Comparison of ENCODE assay signal across 9 mouse cellular contexts in the genomic region with DNA sequence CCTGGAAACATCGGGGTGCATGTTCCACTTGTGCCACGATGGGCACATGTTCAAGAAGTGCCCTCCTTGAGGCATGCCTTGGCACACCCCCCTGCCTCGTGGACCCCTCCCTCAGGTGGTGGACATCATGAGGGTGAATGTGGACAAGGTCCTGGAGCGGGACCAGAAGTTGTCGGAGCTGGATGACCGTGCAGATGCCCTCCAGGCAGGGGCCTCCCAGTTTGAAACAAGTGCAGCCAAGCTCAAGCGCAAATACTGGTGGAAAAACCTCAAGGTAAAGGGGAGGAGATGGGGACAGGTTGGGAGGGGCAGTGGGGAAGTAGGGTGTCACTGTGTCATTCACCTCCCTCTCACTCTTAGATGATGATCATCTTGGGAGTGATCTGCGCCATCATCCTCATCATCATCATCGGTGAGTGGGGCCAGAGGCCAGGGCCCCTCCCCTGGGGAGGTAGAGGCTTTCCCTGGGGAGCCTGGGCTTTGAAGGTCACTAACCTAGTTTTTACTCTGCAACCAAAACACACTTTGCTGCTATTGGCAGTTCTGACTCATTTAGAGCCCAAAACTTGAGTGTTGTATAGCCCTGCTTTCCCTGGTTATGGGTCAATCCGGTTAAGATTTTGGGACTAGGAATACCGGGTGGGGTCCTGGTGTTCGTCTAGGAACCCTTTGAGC. TPM values are rescaled to one million over a fixed set of nuclear protein-coding genes. Genes with fewer than 3 reads are reported as not detected.
DNase-seq lines count a peak whose midpoint lies in the region; ATAC-seq lines count a peak whose summit lies in the region.
"Had no signal": no experiment of that assay in that cellular context is flagged by ENCODE, and none has a peak within 500 bp of the region (broad histone marks: within the 10 kb centered on the region; RNA-seq: fewer than 3 reads in every experiment).

No protein-coding gene starts in this region.

- no peaks in the 10 kb centered on the region for H3K27me3 ChIP-seq in megakaryocyte, embryonic 14.5 days (replicated peaks)
- no peaks in the 10 kb centered on the region for H3K27me3 ChIP-seq in embryonic facial prominence, embryonic 14.5 days (replicated peaks; ENCODE audit: control insufficient read depth, insufficient read depth, low read length)
- no peaks in the 10 kb centered on the region for H3K27me3 ChIP-seq in hindbrain, embryonic 14.5 days (ENCODE audit: control insufficient read depth, insufficient read depth, low read length)
- no peaks in the 10 kb centered on the region for H3K27me3 ChIP-seq in midbrain, embryonic 13.5 days

- DNase-seq in embryonic facial prominence, embryonic 14.5 days (ENCODE audit: low spot score) = no peak
- DNase-seq in hindbrain, embryonic 14.5 days (ENCODE audit: low spot score) = no peak
- DNase-seq in ovary, postnatal 14 days (ENCODE audit: low spot score) = no peak
- DNase-seq in urinary bladder, postnatal 25 days (ENCODE audit: low spot score) = no peak
- DNase-seq in left cerebral cortex, postnatal 14 days (ENCODE audit: low spot score in 2 of 2) = no peak

- intact Hi-C loops in left cerebral cortex, postnatal 14 days (cut with DNase I) = no loop called here

- H3K36me3 ChIP-seq in megakaryocyte, embryonic 14.5 days (replicated peaks; ENCODE audit: low read length) = peaks cover 40% of the 10 kb centered on the region
- H3K36me3 ChIP-seq in embryonic facial prominence, embryonic 14.5 days (ENCODE audit: control insufficient read depth, insufficient read depth, low read length) = peaks cover 31% of the 10 kb centered on the region
- peaks cover 28% of the 10 kb centered on the region for H3K36me3 ChIP-seq in hindbrain, embryonic 14.5 days (replicated peaks; ENCODE audit: control insufficient read depth, insufficient read depth)
- H3K36me3 ChIP-seq in midbrain, embryonic 13.5 days = peaks cover 29% of the 10 kb centered on the region

- peak overlapping the region; percentile 24 for H3K27ac ChIP-seq in embryonic facial prominence, embryonic 14.5 days (replicated peaks; ENCODE audit: low read depth, low read length)
- H3K27ac ChIP-seq in hindbrain, embryonic 14.5 days = no peak overlapping the region
- no peak overlapping the region for H3K27ac ChIP-seq in midbrain, embryonic 13.5 days

- peak overlapping the region; percentile 64 for H3K4me2 ChIP-seq in embryonic facial prominence, embryonic 14.5 days (ENCODE audit: low read depth, low read length)
- H3K4me2 ChIP-seq in hindbrain, embryonic 14.5 days (replicated peaks) = peak overlapping the region; percentile 98
- peak overlapping the region; percentile 94 for H3K4me2 ChIP-seq in midbrain, embryonic 13.5 days (replicated peaks)

- H3K9ac ChIP-seq in embryonic facial prominence, embryonic 14.5 days (ENCODE audit: low read depth, low read length) = peak overlapping the region; percentile 100
- H3K9ac ChIP-seq in hindbrain, embryonic 14.5 days = peak overlapping the region; percentile 98
- peak overlapping the region; percentile 97 for H3K9ac ChIP-seq in midbrain, embryonic 13.5 days (replicated peaks)

- 79% methylated on average over 12 of the region's 12 CpGs for WGBS in embryonic facial prominence, embryonic 14.5 days
- 87% methylated on average over 12 of the region's 12 CpGs for WGBS in hindbrain, embryonic 14.5 days
- 88% methylated on average over 12 of the region's 12 CpGs for WGBS in midbrain, embryonic 13.5 days

- H3K4me1 ChIP-seq in megakaryocyte, embryonic 14.5 days = peaks cover 75% of the 10 kb centered on the region
- peaks cover 28% of the 10 kb centered on the region for H3K4me1 ChIP-seq in embryonic facial prominence, embryonic 14.5 days (ENCODE audit: control insufficient read depth, insufficient read depth, low read length)
- H3K4me1 ChIP-seq in hindbrain, embryonic 14.5 days (replicated peaks; ENCODE audit: control insufficient read depth, insufficient read depth, low read length) = peaks cover 21% of the 10 kb centered on the region
- peaks cover 55% of the 10 kb centered on the region for H3K4me1 ChIP-seq in midbrain, embryonic 13.5 days (replicated peaks)

- no peaks in the 10 kb centered on the region for H3K9me3 ChIP-seq in megakaryocyte, embryonic 14.5 days
- no peaks in the 10 kb centered on the region for H3K9me3 ChIP-seq in embryonic facial prominence, embryonic 14.5 days (ENCODE audit: control insufficient read depth, low read length)
- H3K9me3 ChIP-seq in hindbrain, embryonic 14.5 days (ENCODE audit: control insufficient read depth, low read length) = no peaks in the 10 kb centered on the region
- no peaks in the 10 kb centered on the region for H3K9me3 ChIP-seq in midbrain, embryonic 13.5 days

- H3K4me3 ChIP-seq in megakaryocyte, embryonic 14.5 days (replicated peaks) = peak overlapping the region; percentile 99
- peak overlapping the region; percentile 100 for H3K4me3 ChIP-seq in embryonic facial prominence, embryonic 14.5 days (ENCODE audit: low read depth, low read length)
- H3K4me3 ChIP-seq in hindbrain, embryonic 14.5 days (replicated peaks; ENCODE audit: low read length) = peak overlapping the region; percentile 77
- peak overlapping the region; percentile 97 for H3K4me3 ChIP-seq in midbrain, embryonic 13.5 days (replicated peaks)

- ATAC-seq in megakaryocyte, adult 5-6 weeks (ENCODE audit: poor library complexity, severe bottlenecking) = no peak
- no peak for ATAC-seq in embryonic facial prominence, embryonic 14.5 days (ENCODE audit: low read depth)
- no peak for ATAC-seq in hindbrain, embryonic 14.5 days (ENCODE audit: low FRiP score)
- ATAC-seq in midbrain, embryonic 13.5 days = no peak

RNA-seq across cellular contexts. Expression of a gene that starts 1.5 kb away (rescaled TPM):
- 61.5 and 159 TPM in 2 replicates for polyA plus RNA-seq in megakaryocyte, embryonic 14.5 days (2012; ENCODE audit: insufficient read depth, low replicate concordance)
- 53.9 and 66.6 TPM in 2 replicates for total RNA-seq in megakaryocyte, adult 5-6 weeks (2015)
- total RNA-seq in megakaryocyte, adult 5-6 weeks (2017) = 11.2 and 21.8 TPM in 2 replicates
- 89.1 and 97.0 TPM in 2 replicates for polyA plus RNA-seq in embryonic facial prominence, embryonic 14.5 days (2014; fragmentation: Nextera tagmentation; extraction: Ambion mirVana)
- polyA plus RNA-seq in hindbrain, embryonic 14.5 days (2014; fragmentation: Nextera tagmentation; extraction: Ambion mirVana) = 324 and 368 TPM in 2 replicates
- polyA plus RNA-seq in midbrain, embryonic 13.5 days (2015; fragmentation: Nextera tagmentation; extraction: Ambion mirVana) = 175 and 188 TPM in 2 replicates
- total RNA-seq in left cerebral cortex, postnatal 14 days (2021) = 1,000 to 10,000 TPM; 1,220 to 1,271 TPM

RNA-seq across cellular contexts. Expression of a gene that starts 5.3 kb away (rescaled TPM):
- 42.3 and 83.5 TPM in 2 replicates for polyA plus RNA-seq in megakaryocyte, embryonic 14.5 days (2012; ENCODE audit: insufficient read depth, low replicate concordance)
- 6.7 and 12.5 TPM in 2 replicates for total RNA-seq in megakaryocyte, adult 5-6 weeks (2015)
- total RNA-seq in megakaryocyte, adult 5-6 weeks (2017) = 7.9 and 8.5 TPM in 2 replicates
- 21.5 and 28.2 TPM in 2 replicates for polyA plus RNA-seq in embryonic facial prominence, embryonic 14.5 days (2014; fragmentation: Nextera tagmentation; extraction: Ambion mirVana)
- polyA plus RNA-seq in hindbrain, embryonic 14.5 days (2014; fragmentation: Nextera tagmentation; extraction: Ambion mirVana) = 9.6 and 10.1 TPM in 2 replicates
- 8.6 and 10.5 TPM in 2 replicates for polyA plus RNA-seq in midbrain, embryonic 13.5 days (2015; fragmentation: Nextera tagmentation; extraction: Ambion mirVana)
- total RNA-seq in left cerebral cortex, postnatal 14 days (2021) = 100 to 1,000 TPM in 1 of 2 experiments, 10 to 100 TPM in 1; 90.4 to 112 TPM

RNA-seq across cellular contexts. Expression of a gene that starts 19.1 kb away (rescaled TPM):
- 40.2 and 62.0 TPM in 2 replicates for polyA plus RNA-seq in megakaryocyte, embryonic 14.5 days (2012; ENCODE audit: insufficient read depth, low replicate concordance)
- total RNA-seq in megakaryocyte, adult 5-6 weeks (2015) = 13.2 and 15.7 TPM in 2 replicates
- 11.4 and 26.6 TPM in 2 replicates for total RNA-seq in megakaryocyte, adult 5-6 weeks (2017)
- polyA plus RNA-seq in embryonic facial prominence, embryonic 14.5 days (2014; fragmentation: Nextera tagmentation; extraction: Ambion mirVana) = 65.6 and 87.8 TPM in 2 replicates
- polyA plus RNA-seq in hindbrain, embryonic 14.5 days (2014; fragmentation: Nextera tagmentation; extraction: Ambion mirVana) = 40.3 and 40.7 TPM in 2 replicates
- 31.7 and 42.5 TPM in 2 replicates for polyA plus RNA-seq in midbrain, embryonic 13.5 days (2015; fragmentation: Nextera tagmentation; extraction: Ambion mirVana)
- 10 to 100 TPM; 14.2 to 16.9 TPM for total RNA-seq in left cerebral cortex, postnatal 14 days (2021)

RNA-seq across cellular contexts. Expression of a gene that starts 30.2 kb away (rescaled TPM):
- polyA plus RNA-seq in megakaryocyte, embryonic 14.5 days (2012; ENCODE audit: insufficient read depth, low replicate concordance) = 60.9 and 88.1 TPM in 2 replicates
- 18.8 and 20.5 TPM in 2 replicates for total RNA-seq in megakaryocyte, adult 5-6 weeks (2015)
- total RNA-seq in megakaryocyte, adult 5-6 weeks (2017) = 17.7 and 20.2 TPM in 2 replicates
- polyA plus RNA-seq in embryonic facial prominence, embryonic 14.5 days (2014; fragmentation: Nextera tagmentation; extraction: Ambion mirVana) = 12.1 and 12.4 TPM in 2 replicates
- 18.6 and 24.3 TPM in 2 replicates for polyA plus RNA-seq in hindbrain, embryonic 14.5 days (2014; fragmentation: Nextera tagmentation; extraction: Ambion mirVana)
- 11.3 and 13.5 TPM in 2 replicates for polyA plus RNA-seq in midbrain, embryonic 13.5 days (2015; fragmentation: Nextera tagmentation; extraction: Ambion mirVana)
- total RNA-seq in left cerebral cortex, postnatal 14 days (2021) = 10 to 100 TPM; 26.1 to 29.2 TPM

RNA-seq across cellular contexts. Expression of a gene that starts 30.5 kb away (rescaled TPM):
- 7.5 and 44.1 TPM in 2 replicates for polyA plus RNA-seq in megakaryocyte, embryonic 14.5 days (2012; ENCODE audit: insufficient read depth, low replicate concordance)
- total RNA-seq in megakaryocyte, adult 5-6 weeks (2015) = not detected in 2 replicates
- not detected in 2 replicates for total RNA-seq in megakaryocyte, adult 5-6 weeks (2017)
- polyA plus RNA-seq in embryonic facial prominence, embryonic 14.5 days (2014; fragmentation: Nextera tagmentation; extraction: Ambion mirVana) = 0.21 and 0.45 TPM in 2 replicates
- polyA plus RNA-seq in hindbrain, embryonic 14.5 days (2014; fragmentation: Nextera tagmentation; extraction: Ambion mirVana) = 0.43 and 0.52 TPM in 2 replicates
- polyA plus RNA-seq in midbrain, embryonic 13.5 days (2015; fragmentation: Nextera tagmentation; extraction: Ambion mirVana) = 0.10 and 0.26 TPM in 2 replicates
- under 1 TPM; 0.55 to 0.70 TPM for total RNA-seq in left cerebral cortex, postnatal 14 days (2021)
- total RNA-seq: common myeloid progenitor, adult 5-6 weeks had no signal
